18 mouse cellular contexts compared by ENCODE assay signal in the genomic region with DNA sequence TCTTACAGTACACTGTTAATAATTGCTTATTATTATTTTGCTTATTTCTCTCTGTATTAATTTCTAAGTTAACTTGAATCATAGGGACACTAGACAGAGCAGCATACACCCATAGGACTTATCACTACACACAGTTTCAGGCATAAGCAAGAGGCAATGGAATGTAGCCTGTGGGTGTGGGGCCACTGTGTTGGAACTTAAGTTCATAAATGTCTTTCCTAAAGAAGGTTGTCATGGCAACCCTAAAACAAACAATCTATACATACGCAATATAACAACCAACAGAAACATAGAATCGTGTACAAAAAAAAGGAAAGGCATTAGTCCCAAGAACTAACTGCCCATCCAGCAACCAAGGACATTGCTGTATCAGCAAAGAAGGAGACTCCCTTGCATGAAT.
A peak's percentile ranks its signal among the peaks of the same experiment; 100 is the strongest.
DNase-seq lines count a peak whose midpoint lies in the region; ATAC-seq and TF ChIP-seq lines count a peak whose summit lies in the region.
"Had no signal": no experiment of that assay in that cellular context is flagged by ENCODE, and none has a peak within 500 bp of the region (broad histone marks: within the 10 kb centered on the region; RNA-seq: fewer than 3 reads in every experiment).

No protein-coding gene starts in this region.

- 55% methylated on average over 2 of the region's 2 CpGs for WGBS in heart, embryonic 16.5 days
- 50% methylated on average over 2 of the region's 2 CpGs for WGBS in liver, embryonic 15.5 days (ENCODE audit: insufficient replicate concordance)
- 73% methylated on average over 2 of the region's 2 CpGs for whole genome bisulfite sequencing in liver, embryonic 12.5 days (ENCODE audit: insufficient replicate concordance)
- WGBS in intestine, postnatal 0 days: 11% methylated on average over 2 of the region's 2 CpGs
- 96% methylated on average over 2 of the region's 2 CpGs for WGBS in midbrain, embryonic 10.5 days

- H3K4me3 ChIP-seq in heart, embryonic 16.5 days (ENCODE audit: low read length): no peak overlapping the region
- no peak overlapping the region for H3K4me3 ChIP-seq in liver, embryonic 15.5 days (replicated peaks)
- no peak overlapping the region for H3K4me3 ChIP-seq in liver, embryonic 12.5 days
- H3K4me3 ChIP-seq in intestine, postnatal 0 days (ENCODE audit: low read depth, low read length): no peak overlapping the region
- H3K4me3 ChIP-seq in midbrain, embryonic 10.5 days: no peak overlapping the region
- H3K4me3 ChIP-seq: embryonic facial prominence, embryonic 10.5 days; liver, embryonic 13.5 days; midbrain, embryonic 12.5 days; neural tube, embryonic 12.5 days had no signal

- H3K4me1 ChIP-seq in heart, embryonic 16.5 days (ENCODE audit: control insufficient read depth, insufficient read depth, low read length): peaks cover 12% of the 10 kb centered on the region; the same call in 1 of the 2 replicates
- no peaks in the 10 kb centered on the region for H3K4me1 ChIP-seq in liver, embryonic 15.5 days (replicated peaks)
- no peaks in the 10 kb centered on the region for H3K4me1 ChIP-seq in liver, embryonic 12.5 days
- H3K4me1 ChIP-seq in intestine, postnatal 0 days (replicated peaks; ENCODE audit: control insufficient read depth, insufficient read depth, low read length): peaks cover 3% of the 10 kb centered on the region
- H3K4me1 ChIP-seq in midbrain, embryonic 10.5 days: 0 out of 2 replicates have a peak, but pooled peaks cover under 1% of the 10 kb centered on the region
- H3K4me1 ChIP-seq: embryonic facial prominence, embryonic 10.5 days; liver, embryonic 13.5 days; midbrain, embryonic 12.5 days; neural tube, embryonic 12.5 days had no signal

- DNase-seq in heart, postnatal 10 days: no peak
- no peak for DNase-seq in embryo, embryonic 11 days
- DNase-seq in midbrain, embryonic 10.5 days (ENCODE audit: low spot score): no peak
- DNase-seq: adrenal gland, postnatal 36 days; B cell, adult 2 months; cerebellum, adult 18-20 months; cerebellum, postnatal 36 days; kidney, adult 9 months; liver, embryonic 13.5 days; thymus, postnatal 25 days had no signal

- peak overlapping the region; percentile 9; the same call in 1 of the 2 replicates for H3K27ac ChIP-seq in heart, embryonic 16.5 days (ENCODE audit: low read length)
- H3K27ac ChIP-seq in liver, embryonic 15.5 days (replicated peaks): no peak overlapping the region
- no peak overlapping the region for H3K27ac ChIP-seq in liver, embryonic 12.5 days
- no peak overlapping the region for H3K27ac ChIP-seq in intestine, postnatal 0 days (ENCODE audit: low read depth, low read length)
- H3K27ac ChIP-seq in midbrain, embryonic 10.5 days (replicated peaks): no peak overlapping the region
- H3K27ac ChIP-seq: embryonic facial prominence, embryonic 10.5 days; liver, embryonic 13.5 days; midbrain, embryonic 12.5 days; neural tube, embryonic 12.5 days had no signal

- peak; percentile 69 for ATAC-seq in heart, embryonic 16.5 days (replicated peaks; ENCODE audit: extremely low read depth, insufficient read depth, low FRiP score)
- ATAC-seq in liver, embryonic 15.5 days (ENCODE audit: insufficient read depth): 0 out of 2 replicates have a peak, but pooled peaks have one; percentile 25
- no peak for ATAC-seq in liver, embryonic 12.5 days
- ATAC-seq in common myeloid progenitor, adult 5-6 weeks (replicated peaks; ENCODE audit: low read depth, poor library complexity, severe bottlenecking): 0 out of 2 replicates have a peak, but pooled peaks have one; percentile 13
- ATAC-seq in intestine, postnatal 0 days: peak; percentile 49; the same call in 1 of the 2 replicates

- intact Hi-C loops in heart, postnatal 10 days (cut with DNase I): no loop called here

- H3K27me3 ChIP-seq in heart, embryonic 16.5 days (ENCODE audit: control insufficient read depth, insufficient read depth, low read length): no peaks in the 10 kb centered on the region
- H3K27me3 ChIP-seq in liver, embryonic 15.5 days: no peaks in the 10 kb centered on the region
- H3K27me3 ChIP-seq in liver, embryonic 12.5 days (replicated peaks): no peaks in the 10 kb centered on the region
- H3K27me3 ChIP-seq in intestine, postnatal 0 days (replicated peaks; ENCODE audit: control insufficient read depth, insufficient read depth, low read length): no peaks in the 10 kb centered on the region
- no peaks in the 10 kb centered on the region for H3K27me3 ChIP-seq in midbrain, embryonic 10.5 days (ENCODE audit: low read depth, poor library complexity, severe bottlenecking)
- H3K27me3 ChIP-seq: liver, embryonic 13.5 days; midbrain, embryonic 12.5 days; neural tube, embryonic 12.5 days had no signal

- no peak for TF ChIP-seq CTCF in intestine, postnatal 0 days (IDR thresholded peaks at IDR 0.05; ENCODE audit: low read depth)

- H3K36me3 ChIP-seq in heart, embryonic 16.5 days (ENCODE audit: control insufficient read depth, insufficient read depth): no peaks in the 10 kb centered on the region
- H3K36me3 ChIP-seq in liver, embryonic 15.5 days (replicated peaks): no peaks in the 10 kb centered on the region
- no peaks in the 10 kb centered on the region for H3K36me3 ChIP-seq in liver, embryonic 12.5 days
- H3K36me3 ChIP-seq in intestine, postnatal 0 days (ENCODE audit: control insufficient read depth, insufficient read depth): no peaks in the 10 kb centered on the region
- no peaks in the 10 kb centered on the region for H3K36me3 ChIP-seq in midbrain, embryonic 10.5 days
- H3K36me3 ChIP-seq: embryonic facial prominence, embryonic 10.5 days; liver, embryonic 13.5 days; midbrain, embryonic 12.5 days; neural tube, embryonic 12.5 days had no signal

- H3K9ac ChIP-seq in heart, embryonic 16.5 days (ENCODE audit: low read length): no peak overlapping the region
- H3K9ac ChIP-seq in liver, embryonic 15.5 days: no peak overlapping the region
- no peak overlapping the region for H3K9ac ChIP-seq in liver, embryonic 12.5 days
- no peak overlapping the region for H3K9ac ChIP-seq in intestine, postnatal 0 days (ENCODE audit: low read depth, low read length)
- H3K9ac ChIP-seq: liver, embryonic 13.5 days; midbrain, embryonic 12.5 days; neural tube, embryonic 12.5 days had no signal

- H3K4me2 ChIP-seq in heart, embryonic 16.5 days (ENCODE audit: low read depth, low read length): no peak overlapping the region
- H3K4me2 ChIP-seq in liver, embryonic 15.5 days: no peak overlapping the region
- H3K4me2 ChIP-seq in liver, embryonic 12.5 days: no peak overlapping the region
- no peak overlapping the region for H3K4me2 ChIP-seq in intestine, postnatal 0 days (replicated peaks; ENCODE audit: low read depth)
- H3K4me2 ChIP-seq: liver, embryonic 13.5 days; midbrain, embryonic 12.5 days; neural tube, embryonic 12.5 days had no signal

- H3K9me3 ChIP-seq in heart, embryonic 16.5 days (replicated peaks; ENCODE audit: control insufficient read depth, low read length): no peaks in the 10 kb centered on the region
- no peaks in the 10 kb centered on the region for H3K9me3 ChIP-seq in liver, embryonic 15.5 days (replicated peaks)
- no peaks in the 10 kb centered on the region for H3K9me3 ChIP-seq in liver, embryonic 12.5 days (replicated peaks)
- no peaks in the 10 kb centered on the region for H3K9me3 ChIP-seq in intestine, postnatal 0 days (ENCODE audit: control insufficient read depth)
- H3K9me3 ChIP-seq in midbrain, embryonic 10.5 days (replicated peaks): no peaks in the 10 kb centered on the region
- H3K9me3 ChIP-seq: embryonic facial prominence, embryonic 10.5 days; liver, embryonic 13.5 days; midbrain, embryonic 12.5 days; neural tube, embryonic 12.5 days had no signal
